Mouse (Mus musculus) adrenal gland (tissue): ENCODE results near the gene Cct5.
"Not testable (repeated sequence)": the region's sequence is repeated elsewhere in the genome, so short reads cannot be mapped to it uniquely, and the experiment has no call there.

ENCODE experiments used
- intact Hi-C: fragments of 180-260 bp; cut with DNase I; formaldehyde crosslinking; loops from one replicate; pipeline ENCODE4 v1.15.1; 2025

The Cct5 gene

DNA sequence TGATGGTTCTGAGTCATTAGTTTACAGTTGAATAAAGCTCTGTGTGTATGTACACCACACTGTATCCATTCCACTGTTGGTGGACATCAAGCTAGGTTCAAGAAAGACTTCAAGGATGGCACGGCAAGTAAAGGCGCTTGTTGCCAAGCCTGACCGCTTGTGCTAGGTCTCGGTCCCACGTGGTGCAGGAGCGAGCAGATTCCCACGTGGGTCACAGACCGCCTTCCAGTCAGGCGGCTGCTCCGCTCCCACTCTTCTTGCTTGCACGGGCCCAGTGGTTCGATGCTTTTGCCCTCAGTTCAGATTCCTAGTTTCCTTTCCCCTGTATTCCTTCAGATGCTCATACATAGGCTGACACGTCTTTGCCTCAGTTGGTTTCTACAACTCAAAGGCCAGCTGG, 1.5 kb upstream of the Cct5 start:
- intact Hi-C loops: loop anchor here (10.0 kb wide), 2 partner anchors 832 to 1162 kb away; no protein-coding TSS in a partner anchor

GRCm38 (mm10) chr15:31602426-31602825, 822 bp upstream of the Cct5 start:
- intact Hi-C loops: loop anchor here (10.0 kb wide), 2 partner anchors 832 to 1162 kb away; no protein-coding TSS in a partner anchor

GRCm38 (mm10) chr15:31601279-31601645, 342 bp downstream of the Cct5 start:
- intact Hi-C loops: loop anchor here (10.0 kb wide), 2 partner anchors 834 to 1164 kb away; no protein-coding TSS in a partner anchor

DNA sequence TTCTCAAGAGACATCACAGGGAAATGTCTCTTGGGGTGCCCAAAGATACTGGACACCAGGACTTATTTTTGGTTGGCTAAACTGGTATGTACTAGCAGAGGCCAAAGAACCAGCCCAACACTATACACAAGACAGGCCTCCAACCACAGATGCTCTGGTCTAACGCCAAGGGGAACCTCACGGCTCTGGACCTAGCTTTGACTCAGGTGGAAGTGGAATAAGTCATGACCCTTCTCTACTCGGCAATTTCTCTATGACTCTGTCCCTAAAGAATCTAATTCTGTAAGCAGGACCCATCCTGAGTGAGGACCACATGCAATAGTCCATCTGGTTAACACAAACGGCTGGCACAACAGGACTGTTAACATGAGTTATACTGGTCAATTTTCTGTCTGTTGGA, 1.8 kb downstream of the Cct5 start:
- intact Hi-C loops: loop anchor here (5.0 to 10.0 kb wide), 3 partner anchors 108 to 1165 kb away; no protein-coding TSS in a partner anchor

DNA sequence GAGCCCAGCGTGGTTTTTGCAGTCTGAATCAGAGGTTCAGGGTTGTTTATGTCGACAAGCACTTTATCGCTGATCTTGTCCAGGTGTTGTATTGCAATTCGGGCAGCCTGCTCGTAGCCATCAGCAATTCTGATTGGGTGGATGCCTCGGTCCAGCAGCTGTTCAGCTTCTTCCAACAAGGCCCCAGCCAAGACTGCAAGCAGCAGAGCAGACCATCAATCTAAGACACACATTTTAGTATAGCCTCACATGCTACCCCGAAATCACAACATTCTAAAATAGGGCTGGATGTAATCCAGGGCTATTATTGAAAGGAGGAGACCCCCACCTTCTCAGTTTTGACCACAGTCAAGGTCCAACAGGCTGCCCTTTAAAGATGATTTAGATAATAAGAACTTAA, 6.0 kb downstream of the Cct5 start:
- intact Hi-C loops: loop anchor here (5.0 kb wide), 1 partner anchor 103 kb away; no protein-coding TSS in a partner anchor

DNA sequence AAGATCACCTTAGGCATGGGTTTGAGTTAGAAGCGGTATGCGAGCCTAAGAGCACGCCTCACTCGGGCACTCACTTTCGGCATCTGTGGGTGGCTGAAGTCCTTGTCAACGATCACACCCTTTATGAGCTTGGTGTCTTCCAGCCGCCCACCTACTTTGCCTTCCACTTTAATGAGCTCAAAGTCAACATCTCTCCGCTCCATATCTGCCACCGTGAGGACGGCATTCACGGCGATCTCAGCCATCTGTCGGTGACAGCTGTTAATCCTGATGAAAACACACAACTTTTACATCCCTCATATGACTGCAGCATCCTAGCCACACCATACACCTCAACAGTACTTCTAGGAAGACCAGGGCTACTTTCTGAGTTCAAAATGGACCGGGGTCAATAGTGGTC, 7.3 kb downstream of the Cct5 start:
- intact Hi-C loops: no loop called here

DNA sequence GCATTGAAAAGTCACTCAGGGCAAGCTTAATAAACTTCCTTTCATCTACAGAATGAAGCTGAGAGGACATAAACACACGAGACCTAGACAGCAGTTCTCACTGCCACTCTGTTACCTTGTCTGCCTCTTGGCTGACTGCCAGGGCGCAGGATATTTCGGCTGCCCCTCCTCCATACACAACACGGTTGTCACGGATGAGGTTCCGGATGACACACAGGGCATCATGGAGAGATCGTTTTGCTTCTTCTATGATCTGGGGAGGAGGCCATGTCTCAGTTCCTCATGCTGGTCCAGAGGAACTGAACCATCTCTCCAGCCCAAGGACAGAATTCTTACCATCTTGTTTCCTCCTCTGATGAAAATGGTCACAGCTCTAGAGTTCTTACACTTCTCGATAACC, 9.1 kb downstream of the Cct5 start:
- intact Hi-C loops: no loop called here

- intact Hi-C loops: no loop called here
These were observed 11.4 kb downstream of the Cct5 start for GRCm38 (mm10) chr15:31590176-31590575.

DNA sequence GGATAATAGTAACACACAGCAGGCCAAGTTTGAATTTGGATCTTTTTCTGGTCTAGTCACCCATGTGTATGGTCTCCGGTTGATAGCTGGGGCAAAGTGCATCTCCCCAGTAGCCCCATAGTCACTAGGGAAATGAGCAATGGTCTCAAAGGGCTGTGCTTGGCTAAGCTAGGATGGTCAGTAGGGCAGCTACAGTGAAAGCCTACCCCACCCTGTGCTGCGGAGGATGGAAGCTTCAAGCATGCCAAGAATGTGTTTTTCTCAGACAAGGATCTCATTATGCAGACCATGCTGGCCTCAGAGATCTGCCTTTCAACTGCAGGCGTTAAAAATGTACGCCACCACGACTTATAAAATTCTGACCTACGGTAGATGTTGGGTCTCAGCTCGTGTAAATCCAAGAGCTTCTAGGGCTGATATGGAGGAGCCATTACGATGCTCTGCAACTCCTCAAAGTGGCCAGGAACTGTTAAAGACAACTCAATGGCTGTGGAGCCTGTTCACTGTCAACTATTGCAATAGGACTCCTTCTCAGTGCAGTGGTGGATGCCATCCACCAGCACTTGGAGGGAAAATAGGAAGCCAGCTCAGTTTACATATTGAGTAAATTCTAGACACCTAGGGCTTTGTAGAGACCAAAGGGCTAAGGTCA, 12.5 kb downstream of the Cct5 start:
- intact Hi-C loops: loop anchor here (5.0 kb wide), 2 partner anchors 57 to 72 kb away; partner anchors contain the start of gene March6

DNA sequence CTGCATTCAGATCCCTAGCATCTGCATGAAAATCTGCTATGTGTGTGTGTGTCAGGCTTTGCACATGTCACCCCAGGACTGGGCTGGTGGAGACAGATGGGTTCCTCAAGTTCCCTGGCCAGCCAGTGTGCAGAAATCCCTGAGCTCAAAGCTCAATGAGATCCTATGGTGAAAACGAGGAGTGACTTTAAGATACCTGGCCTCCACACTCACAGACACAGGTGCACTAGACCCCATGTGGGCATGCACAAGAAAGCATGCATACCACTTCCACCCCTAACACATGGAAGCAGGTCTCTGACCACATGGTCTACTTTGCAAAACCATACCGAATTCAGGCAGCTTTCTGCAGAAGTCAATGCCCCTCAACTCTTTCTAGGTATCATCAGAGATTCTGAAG, 13.8 kb downstream of the Cct5 start:
- intact Hi-C loops: loop anchor here (5.0 kb wide), 2 partner anchors 55 to 70 kb away; partner anchors contain the start of gene March6

DNA sequence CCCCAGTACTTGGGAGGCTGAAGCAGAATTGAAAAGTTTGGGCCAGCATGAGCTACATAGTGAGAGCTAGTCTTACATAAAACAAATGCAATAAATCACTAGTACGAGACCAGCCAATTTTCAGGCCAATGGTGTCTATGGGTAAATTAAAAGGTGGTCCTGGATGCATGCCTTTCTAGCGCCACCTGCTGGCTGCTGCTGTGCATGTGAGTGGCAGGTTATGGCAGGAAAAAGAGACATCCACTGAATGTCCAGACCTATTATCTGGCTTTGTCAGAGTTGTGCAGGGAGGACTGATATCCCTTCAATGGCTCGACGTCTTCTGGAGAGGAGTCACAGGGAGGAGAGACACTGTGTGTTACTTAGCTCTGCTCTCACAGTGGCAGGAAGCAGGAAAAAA, 15.1 kb downstream of the Cct5 start:
- intact Hi-C loops: loop anchor here (5.0 kb wide), 2 partner anchors 54 to 69 kb away; partner anchors contain the start of gene March6

- intact Hi-C loops: loop anchor here (5.0 kb wide), 2 partner anchors 54 to 69 kb away; partner anchors contain the start of gene March6
These were observed 15.5 kb downstream of the Cct5 start for GRCm38 (mm10) chr15:31586088-31586487.

DNA sequence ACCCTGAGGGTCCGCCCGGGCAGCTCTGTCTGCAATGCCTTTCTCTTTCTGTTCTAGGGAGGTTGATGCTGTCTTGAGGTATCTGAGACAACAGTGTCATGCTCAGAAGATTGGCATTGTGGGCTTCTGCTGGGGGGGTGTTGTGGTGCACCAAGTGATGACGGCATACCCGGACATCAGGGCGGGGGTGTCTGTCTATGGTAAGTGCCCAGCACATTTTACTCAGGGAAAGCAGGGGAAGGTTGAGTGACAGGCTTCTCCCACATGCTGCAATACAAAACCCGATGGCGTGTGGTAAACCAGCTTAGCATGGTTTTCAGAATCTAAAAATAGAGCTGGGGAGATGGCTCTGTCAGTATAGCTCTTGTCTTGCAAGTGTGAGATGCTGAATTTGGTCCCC, 16.4 kb downstream of the Cct5 start:
- intact Hi-C loops: loop anchor here (2.0 to 5.0 kb wide), 3 partner anchors 53 to 268 kb away; partner anchors contain the start of gene March6

GRCm38 (mm10) chr15:31583304-31584085, 18.1 kb downstream of the Cct5 start:
- intact Hi-C loops: loop anchor here (2.0 kb wide), 1 partner anchor 267 kb away; no protein-coding TSS in a partner anchor

- intact Hi-C loops: not testable (repeated sequence)
These were observed 20.5 kb downstream of the Cct5 start for GRCm38 (mm10) chr15:31581086-31581485.

- intact Hi-C loops: no loop called here
These were observed 25.5 kb downstream of the Cct5 start for GRCm38 (mm10) chr15:31576076-31576475.

DNA sequence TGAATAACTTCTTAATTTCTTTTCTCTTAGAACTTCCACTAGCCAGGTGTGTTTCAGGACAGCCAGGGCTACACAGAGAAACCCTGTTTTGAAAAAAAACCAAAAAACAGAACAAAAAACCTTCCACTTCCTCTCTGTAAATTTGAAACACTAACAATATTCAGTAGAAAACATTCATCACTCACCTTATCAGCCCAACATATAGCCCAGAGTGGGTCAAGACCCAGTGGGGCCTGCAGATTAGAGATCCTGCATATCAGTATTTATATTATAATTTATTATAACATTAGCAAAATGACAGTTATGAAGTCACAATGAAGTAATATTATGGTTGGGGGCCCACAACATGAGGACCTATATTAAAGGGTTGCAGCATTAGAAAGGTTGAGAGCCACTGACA, 27.9 kb downstream of the Cct5 start:
- intact Hi-C loops: no loop called here

- intact Hi-C loops: no loop called here
These were observed 28.3 kb downstream of the Cct5 start for GRCm38 (mm10) chr15:31573287-31573686.

GRCm38 (mm10) chr15:31571906-31572722, 29.5 kb downstream of the Cct5 start:
- intact Hi-C loops: no loop called here

GRCm38 (mm10) chr15:31570959-31571358, 30.6 kb downstream of the Cct5 start:
- intact Hi-C loops: no loop called here
